Mouse (Mus musculus) MEL (cell line): ENCODE data around the gene Atp5g3.

Source experiments
- CHD1 ChIP-seq: IDR thresholded peaks from 2 replicates; pipeline ENCODE4 v1.6.1; 2012; ENCODE audit warnings: low read depth, mild to moderate bottlenecking, inconsistent platforms, low read length, improper control_type of control experiment
- CTCF ChIP-seq, 3 experiments: IDR thresholded peaks in 2 of 3; conservative IDR thresholded peaks in 1 of 3; 2 replicates each; pipeline ENCODE4 v1.5.1; 2011 to 2012; ENCODE audit warnings: low read length in 3 of 3, low read depth in 2 of 3, mild to moderate bottlenecking in 2 of 3, improper control_type of control experiment in 1 of 3, inconsistent platforms in 1 of 3, mixed read lengths in 1 of 3, moderate library complexity in 1 of 3; ENCODE audit not compliant: control insufficient read depth in 1 of 3, insufficient read depth in 1 of 3, poor library complexity in 1 of 3, severe bottlenecking in 1 of 3
- GATA1 ChIP-seq: IDR thresholded peaks from 2 replicates; pipeline ENCODE4 v1.6.1; 2011; ENCODE audit warnings: low read depth, low read length, improper control_type of control experiment
- MYB ChIP-seq: IDR thresholded peaks from 2 replicates; pipeline ENCODE4 v1.6.1; 2011; ENCODE audit warnings: mild to moderate bottlenecking, low read depth, low read length, improper control_type of control experiment
- POLR2A ChIP-seq, 2 experiments: IDR thresholded peaks; 2 replicates each; pipeline ENCODE4 v1.6.1; 2011 to 2012; ENCODE audit warnings: low read length in 2 of 2, mild to moderate bottlenecking in 2 of 2, control low read depth in 1 of 2, improper control_type of control experiment in 1 of 2, low read depth in 1 of 2, moderate library complexity in 1 of 2; ENCODE audit not compliant: control insufficient read depth in 1 of 2, insufficient read depth in 1 of 2, poor library complexity in 1 of 2
- ZC3H11A ChIP-seq: IDR thresholded peaks from 2 replicates; pipeline ENCODE4 v1.6.1; 2012; ENCODE audit warnings: low read depth, mild to moderate bottlenecking, inconsistent platforms, low read length, improper control_type of control experiment

DNA sequence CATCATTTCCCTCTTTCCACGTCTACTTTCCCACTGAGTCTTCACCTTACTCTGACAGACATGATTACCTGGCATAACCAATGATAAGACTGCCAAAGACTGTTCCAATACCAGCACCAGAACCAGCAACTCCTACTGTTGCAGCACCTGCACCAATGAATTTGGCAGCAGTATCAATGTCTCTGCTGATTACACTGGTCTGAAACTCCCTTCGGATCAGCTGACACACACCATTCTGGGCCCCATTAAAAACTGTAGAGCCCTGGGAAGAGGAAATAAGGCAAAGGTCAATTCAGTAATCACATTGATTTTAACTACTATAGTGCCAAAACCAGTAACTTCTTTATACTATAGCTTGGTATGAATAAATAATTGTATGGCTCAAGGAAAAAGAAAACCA is 2.0 kb downstream of the Atp5g3 start:
- TF ChIP-seq GATA1 = no peak
- TF ChIP-seq POLR2A (IDR thresholded peaks at IDR 0.05; ENCODE audit: control insufficient read depth in 1 of 2, insufficient read depth in 1 of 2, low read depth in 1 of 2, low read length in 2 of 2, poor library complexity in 1 of 2) = no peak
- TF ChIP-seq CHD1 = no peak
- TF ChIP-seq ZC3H11A = no peak
- no peak for TF ChIP-seq CTCF (IDR thresholded peaks at IDR 0.05 in 2 of 3, conservative IDR thresholded peaks at IDR 0.05 in 1 of 3; ENCODE audit: control insufficient read depth in 1 of 3, insufficient read depth in 1 of 3, low read depth in 2 of 3, low read length in 3 of 3, poor library complexity in 1 of 3, severe bottlenecking in 1 of 3)
- TF ChIP-seq MYB = no peak
